Mouse (Mus musculus) testis, adult 2 months (tissue): Measurements from ENCODE around the gene Plcxd1. TPM values are rescaled to one million over a fixed set of nuclear protein-coding genes. Genes with fewer than 3 reads are reported as not detected.

Experiments used
- H3K27ac ChIP-seq: fragments of 200-500 bp; 2 replicates; pipeline ENCODE4 v1.5.1; 2012; ENCODE audit warnings: low read depth, low read length; ENCODE audit not compliant: control insufficient read depth, insufficient read depth
- H3K27me3 ChIP-seq: fragments of 200-500 bp; 2 replicates; pipeline ENCODE4 v1.6.1; 2012; ENCODE audit warnings: mild to moderate bottlenecking, low read length, moderate library complexity; ENCODE audit not compliant: control insufficient read depth, insufficient read depth
- H3K36me3 ChIP-seq: fragments of 200-500 bp; 2 replicates; pipeline ENCODE4 v1.6.1; 2012; ENCODE audit warnings: mild to moderate bottlenecking, low read length; ENCODE audit not compliant: control insufficient read depth, insufficient read depth
- H3K4me1 ChIP-seq: fragments of 200-500 bp; 2 replicates; pipeline ENCODE4 v1.6.1; 2012; ENCODE audit warnings: low read length; ENCODE audit not compliant: control insufficient read depth, insufficient read depth
- H3K4me3 ChIP-seq: fragments of 200-500 bp; 2 replicates; pipeline ENCODE4 v1.5.1; 2012; ENCODE audit warnings: low read depth, mild to moderate bottlenecking, low read length, moderate library complexity, mixed read lengths; ENCODE audit not compliant: control insufficient read depth
- CTCF ChIP-seq: fragments of 200-500 bp; IDR thresholded peaks from 2 replicates; pipeline ENCODE4 v1.5.1; 2012; ENCODE audit warnings: low read depth, mild to moderate bottlenecking, inconsistent platforms, low read length, moderate library complexity; ENCODE audit not compliant: control insufficient read depth, insufficient read depth, insufficient replicate concordance
- POLR2A ChIP-seq: fragments of 200-500 bp; IDR thresholded peaks from 2 replicates; pipeline ENCODE4 v1.6.1; 2012; ENCODE audit warnings: low read depth, mild to moderate bottlenecking, inconsistent platforms, low read length, moderate library complexity; ENCODE audit not compliant: control insufficient read depth
- polyA plus RNA-seq: library from polyadenylated mRNA; depleted of rRNA; stranded (reverse); fragments of >200 nt; gene quantifications from 2 replicates; pipeline ENCODE4 v1.2.3, GENCODE M21; 2012

Gene Plcxd1
- polyA plus RNA-seq, 1 experiment, result 1.2 TPM

- no peaks in the 10 kb centered on the region for H3K36me3 ChIP-seq
- H3K4me1 ChIP-seq, result no peaks in the 10 kb centered on the region; the same call in 1 of the 2 replicates
- H3K27me3 ChIP-seq, result no peaks in the 10 kb centered on the region
- TF ChIP-seq POLR2A (no peak), CTCF (no peak)
- H3K4me3 ChIP-seq, result peak within 1 kb of the TSS; percentile 61
- peak within 1 kb of the TSS; percentile 1; the same call in 1 of the 2 replicates for H3K27ac ChIP-seq
Observed at GRCm38 (mm10) chr5:110094030-110094846, 5.5 kb upstream of the Plcxd1 start, which contains the start of gene Gm35315. TSS of gene Gm35315 (minus strand) at chr5:110094420.

DNA sequence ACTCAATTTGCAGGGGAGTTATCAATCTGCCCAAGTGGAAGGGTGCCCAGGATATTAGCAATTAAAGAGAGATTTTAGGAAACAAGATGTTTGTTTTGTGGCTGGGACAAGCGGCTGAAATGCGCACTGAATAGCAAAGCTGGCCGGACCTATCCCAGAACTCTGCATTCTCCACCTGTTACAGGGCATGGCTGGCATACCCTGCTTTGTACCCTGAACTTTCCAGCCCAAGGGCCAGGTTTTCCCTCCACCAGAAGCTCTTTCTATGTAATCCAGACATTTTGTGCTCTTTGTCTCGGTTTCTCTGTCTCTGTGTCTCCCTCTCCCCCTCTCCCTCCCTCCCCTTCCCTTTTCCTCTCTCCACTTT is 4.9 kb upstream of the Plcxd1 start:
- Histone ChIP-seq H3K4me3 (peak overlapping the region; percentile 61; the same call in 1 of the 2 replicates), H3K4me1 (peaks cover under 1% of the 10 kb centered on the region; the same call in 1 of the 2 replicates), H3K27ac (peak overlapping the region; percentile 1; the same call in 1 of the 2 replicates), H3K27me3 (no peaks in the 10 kb centered on the region), H3K36me3 (no peaks in the 10 kb centered on the region)
- no peak for TF ChIP-seq CTCF

- Histone ChIP-seq H3K4me3 (no peak overlapping the region), H3K36me3 (no peaks in the 10 kb centered on the region), H3K27me3 (no peaks in the 10 kb centered on the region), H3K27ac (no peak overlapping the region), H3K4me1 (peaks cover 18% of the 10 kb centered on the region)
- TF ChIP-seq CTCF (no peak), POLR2A (no peak)
Observed at GRCm38 (mm10) chr5:110098991-110099477, 735 bp upstream of the Plcxd1 start.

- Histone ChIP-seq H3K27me3 (no peaks in the 10 kb centered on the region), H3K36me3 (no peaks in the 10 kb centered on the region), H3K4me1 (peaks cover 18% of the 10 kb centered on the region), H3K4me3 (peak overlapping the region; percentile 71), H3K27ac (no peak overlapping the region)
- no peak for TF ChIP-seq CTCF
- TF ChIP-seq POLR2A, result no peak
Observed at GRCm38 (mm10) chr5:110100921-110101631, 1.3 kb downstream of the Plcxd1 start.

- peaks cover 22% of the 10 kb centered on the region for H3K4me1 ChIP-seq
- H3K4me3 ChIP-seq, result peak overlapping the region; percentile 17
- TF ChIP-seq POLR2A (no peak), CTCF (no peak)
- H3K27ac ChIP-seq, result no peak overlapping the region
- no peaks in the 10 kb centered on the region for H3K36me3 ChIP-seq
- H3K27me3 ChIP-seq, result no peaks in the 10 kb centered on the region
Observed at GRCm38 (mm10) chr5:110101716-110102347, 2.1 kb downstream of the Plcxd1 start.

DNA sequence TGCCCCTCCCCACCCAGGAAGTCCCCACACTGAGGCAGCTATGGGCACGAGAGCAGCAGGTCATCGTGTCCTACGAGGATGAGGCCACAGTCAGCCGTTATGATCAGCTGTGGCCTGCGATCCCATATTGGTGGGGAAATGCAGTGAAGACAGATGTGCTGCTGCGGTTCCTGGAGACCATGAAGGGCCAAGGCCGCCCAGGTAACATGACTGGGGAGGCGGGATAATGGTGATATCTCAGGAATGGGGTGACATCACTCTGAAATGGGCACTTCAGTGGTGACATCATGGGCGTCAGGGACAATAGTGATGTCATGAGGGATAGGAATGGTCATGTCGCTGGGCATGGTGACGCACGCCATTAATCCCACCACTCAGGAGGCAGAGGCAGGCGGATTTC is 2.7 kb downstream of the Plcxd1 start:
- H3K36me3 ChIP-seq, result no peaks in the 10 kb centered on the region

More for the DNA sequence above, 2.7 kb downstream of the Plcxd1 start:
- Histone ChIP-seq H3K4me3 (no peak overlapping the region), H3K27ac (no peak overlapping the region), H3K27me3 (no peaks in the 10 kb centered on the region), H3K4me1 (peaks cover 25% of the 10 kb centered on the region)
- TF ChIP-seq CTCF (no peak), POLR2A (no peak)
